Mouse (Mus musculus) forebrain, postnatal 0 days (tissue): ENCODE data around the gene Anapc13. TPM values are rescaled to one million over a fixed set of nuclear protein-coding genes. Genes with fewer than 3 reads are reported as not detected.

Source experiments
- ATAC-seq: fragments of 200-750 bp; cut with Nextera tagmentation; 2 replicates; pipeline ENCODE4 v1.8.0; 2017; ENCODE audit warnings: mild to moderate bottlenecking, moderate library complexity
- DNase-seq: peaks from one replicate; pipeline ENCODE4 v3.0.0-alpha.2; 2015
- H3K27ac ChIP-seq: fragments of 300-500 bp; sonication (generic); 2 replicates; pipeline ENCODE4 v1.5.1; 2014; ENCODE audit warnings: low read depth, mild to moderate bottlenecking, antibody characterized with exemption, low read length, moderate library complexity, mixed read lengths
- H3K27me3 ChIP-seq: fragments of 300-500 bp; sonication (generic); 2 replicates; pipeline ENCODE4 v1.6.1; 2014; ENCODE audit warnings: mild to moderate bottlenecking, low read length, mixed read lengths; ENCODE audit not compliant: insufficient read depth
- H3K36me3 ChIP-seq: fragments of 300-500 bp; sonication (generic); 2 replicates; pipeline ENCODE4 v1.6.1; 2014; ENCODE audit warnings: mild to moderate bottlenecking, moderate library complexity; ENCODE audit not compliant: insufficient read depth
- H3K4me1 ChIP-seq: fragments of 300-500 bp; sonication (generic); 2 replicates; pipeline ENCODE4 v1.6.1; 2014; ENCODE audit warnings: antibody characterized with exemption; ENCODE audit not compliant: insufficient read depth
- H3K4me2 ChIP-seq: fragments of 300-500 bp; sonication (generic); 2 replicates; pipeline ENCODE4 v1.6.1; 2014; ENCODE audit warnings: low read depth, mild to moderate bottlenecking, moderate library complexity
- H3K4me3 ChIP-seq: fragments of 300-500 bp; sonication (generic); 2 replicates; pipeline ENCODE4 v1.5.1; 2014; ENCODE audit warnings: low read depth, low read length, mixed read lengths
- H3K9ac ChIP-seq: fragments of 300-500 bp; sonication (generic); 2 replicates; pipeline ENCODE4 v1.6.1; 2014; ENCODE audit warnings: mild to moderate bottlenecking
- H3K9me3 ChIP-seq: fragments of 300-500 bp; sonication (generic); 2 replicates; pipeline ENCODE4 v1.6.1; 2016; ENCODE audit warnings: low read length
- CTCF ChIP-seq: sonication (generic); IDR thresholded peaks from 2 replicates; pipeline ENCODE4 v1.5.1; 2016; ENCODE audit warnings: antibody characterized with exemption, control low read depth, low read depth
- WGBS: fragments of 180-500 bp; shearing (Covaris S2); extraction: QIAGEN DNeasy Blood & Tissue Kit; methylation state at CpG from one replicate; pipeline ENCODE4 v1.1.7; 2014; 5-methylcytosine and 5-hydroxymethylcytosine counted together
- polyA plus RNA-seq: library from polyadenylated mRNA; unstranded; fragments of >200 nt; fragmentation: Nextera tagmentation; extraction: Ambion mirVana; gene quantifications from 2 replicates; pipeline ENCODE4 v1.2.1, GENCODE M21; 2015
- total RNA-seq: library from RNA; depleted of rRNA; stranded (reverse); fragments of >200 nt; gene quantifications from 2 replicates; pipeline ENCODE4 v1.2.3, GENCODE M21; 2014

The Anapc13 gene
- total and polyA plus RNA-seq, 2 experiments from 2014 or later, result 26.8 to 124 TPM

- no peak for TF ChIP-seq CTCF
- H3K4me1 ChIP-seq, result peaks cover 5% of the 10 kb centered on the region
- WGBS, result 73% methylated on average over 2 of the region's 2 CpGs
- no peak overlapping the region for H3K27ac ChIP-seq
- H3K9me3 ChIP-seq, result no peaks in the 10 kb centered on the region
- H3K4me3 ChIP-seq, result no peak overlapping the region
- H3K27me3 ChIP-seq, result no peaks in the 10 kb centered on the region
- peaks cover 10% of the 10 kb centered on the region; the same call in 1 of the 2 replicates for H3K36me3 ChIP-seq
- DNase-seq, result no peak
- H3K4me2 ChIP-seq, result no peak overlapping the region
- H3K9ac ChIP-seq, result no peak overlapping the region
- ATAC-seq, result no peak
Observed at GRCm38 (mm10) chr9:102631589-102632147, 5.6 kb downstream of the Anapc13 start.

- no peak for TF ChIP-seq CTCF
- 91% methylated on average over 4 of the region's 4 CpGs for WGBS
- Histone ChIP-seq H3K9ac (no peak overlapping the region), H3K4me1 (peaks cover under 1% of the 10 kb centered on the region), H3K4me3 (no peak overlapping the region), H3K4me2 (no peak overlapping the region), H3K27ac (no peak overlapping the region), H3K9me3 (no peaks in the 10 kb centered on the region), H3K36me3 (peaks cover 10% of the 10 kb centered on the region; the same call in 1 of the 2 replicates), H3K27me3 (no peaks in the 10 kb centered on the region)
- ATAC-seq (no peak), DNase-seq (no peak)
Observed at GRCm38 (mm10) chr9:102632173-102632572, 6.1 kb downstream of the Anapc13 start.

- WGBS, result 44% methylated on average over 1 of the region's 1 CpGs
- ATAC-seq (peak; percentile 82), DNase-seq (peak; percentile 86)
- peak; percentile 86 for TF ChIP-seq CTCF
- Histone ChIP-seq H3K9me3 (no peaks in the 10 kb centered on the region), H3K27ac (no peak overlapping the region), H3K4me3 (no peak overlapping the region), H3K36me3 (peaks cover 10% of the 10 kb centered on the region; the same call in 1 of the 2 replicates), H3K4me1 (no peaks in the 10 kb centered on the region), H3K4me2 (no peak overlapping the region), H3K9ac (no peak overlapping the region), H3K27me3 (no peaks in the 10 kb centered on the region)
Observed at GRCm38 (mm10) chr9:102632923-102633537, 6.9 kb downstream of the Anapc13 start.

- Histone ChIP-seq H3K27me3 (no peaks in the 10 kb centered on the region), H3K9me3 (no peaks in the 10 kb centered on the region), H3K4me2 (no peak overlapping the region), H3K4me1 (no peaks in the 10 kb centered on the region), H3K9ac (no peak overlapping the region), H3K36me3 (peaks cover 10% of the 10 kb centered on the region; the same call in 1 of the 2 replicates), H3K27ac (no peak overlapping the region), H3K4me3 (no peak overlapping the region)
- no peak for TF ChIP-seq CTCF
- ATAC-seq (no peak), DNase-seq (no peak)
- 87% methylated on average over 8 of the region's 8 CpGs for WGBS
Observed at GRCm38 (mm10) chr9:102634453-102634852, 8.4 kb downstream of the Anapc13 start.

DNA sequence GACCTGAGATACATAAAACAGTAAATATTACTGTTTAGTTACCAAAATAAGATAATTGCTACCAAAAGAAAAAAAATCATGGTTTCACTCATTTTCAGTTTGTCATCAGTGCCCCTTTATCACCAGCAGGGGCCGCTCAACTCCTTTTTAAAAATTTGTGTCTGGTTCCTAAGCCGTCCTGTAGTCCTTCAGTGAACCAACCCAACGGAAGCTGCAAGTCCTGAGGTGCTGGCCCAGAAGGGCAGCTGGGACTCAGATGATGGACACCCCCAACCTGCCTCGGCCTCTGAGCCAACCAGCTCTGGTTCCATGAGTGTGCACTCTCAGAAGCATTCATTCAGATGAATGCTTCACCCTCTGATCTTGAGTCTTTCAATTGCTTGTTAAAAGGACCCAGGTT lies 10.5 kb downstream of the Anapc13 start:
- peak; percentile 86 for TF ChIP-seq CTCF
- Histone ChIP-seq H3K4me3 (no peak overlapping the region), H3K4me1 (no peaks in the 10 kb centered on the region), H3K27ac (no peak overlapping the region), H3K9ac (no peak overlapping the region), H3K36me3 (peaks cover 10% of the 10 kb centered on the region; the same call in 1 of the 2 replicates), H3K27me3 (no peaks in the 10 kb centered on the region), H3K4me2 (no peak overlapping the region), H3K9me3 (no peaks in the 10 kb centered on the region)
- ATAC-seq, result peak; percentile 68; the same call in 1 of the 2 replicates
- DNase-seq, result peak; percentile 86
- 5% methylated on average over 4 of the region's 4 CpGs for WGBS

- H3K4me1 ChIP-seq, result no peaks in the 10 kb centered on the region
- H3K36me3 ChIP-seq, result peaks cover 10% of the 10 kb centered on the region; the same call in 1 of the 2 replicates
- no peak overlapping the region for H3K4me2 ChIP-seq
- no peaks in the 10 kb centered on the region for H3K27me3 ChIP-seq
- DNase-seq, result no peak
- H3K4me3 ChIP-seq, result no peak overlapping the region
- H3K9ac ChIP-seq, result no peak overlapping the region
- WGBS, result 71% methylated on average over 4 of the region's 4 CpGs
- H3K9me3 ChIP-seq, result no peaks in the 10 kb centered on the region
- no peak for TF ChIP-seq CTCF
- H3K27ac ChIP-seq, result no peak overlapping the region
- ATAC-seq, result no peak
Observed at GRCm38 (mm10) chr9:102637115-102637514, 11.0 kb downstream of the Anapc13 start.

DNA sequence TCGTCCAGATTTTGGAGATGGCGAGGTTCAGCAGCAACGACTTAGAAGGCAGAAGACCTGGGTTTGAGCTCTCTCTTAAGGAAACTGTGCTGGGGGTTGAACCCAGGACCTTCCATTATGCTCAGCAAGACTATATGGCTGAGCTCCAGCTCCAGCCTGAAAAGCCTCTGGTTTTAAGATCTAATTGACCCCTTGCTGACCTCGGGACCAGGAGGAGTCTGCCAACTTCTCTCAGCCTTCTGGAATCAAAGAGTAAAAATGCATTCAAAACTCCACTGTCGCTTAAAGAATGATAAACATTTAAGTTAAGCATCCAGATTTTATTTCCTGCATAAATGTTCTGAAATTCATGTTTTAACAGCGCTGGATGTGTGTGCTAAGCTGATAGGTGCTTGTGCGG lies 12.9 kb downstream of the Anapc13 start:
- no peak for ATAC-seq
- no peak for DNase-seq

More for the DNA sequence above, 12.9 kb downstream of the Anapc13 start:
- H3K27me3 ChIP-seq, result no peaks in the 10 kb centered on the region
- no peaks in the 10 kb centered on the region for H3K9me3 ChIP-seq
- H3K36me3 ChIP-seq, result peaks cover 8% of the 10 kb centered on the region; the same call in 1 of the 2 replicates
- 62% methylated on average over 7 of the region's 7 CpGs for WGBS
- H3K27ac ChIP-seq, result no peak overlapping the region
- TF ChIP-seq CTCF, result no peak
- H3K4me2 ChIP-seq, result no peak overlapping the region
- no peak overlapping the region for H3K4me3 ChIP-seq
- H3K9ac ChIP-seq, result no peak overlapping the region
- peaks cover 7% of the 10 kb centered on the region for H3K4me1 ChIP-seq
